Mouse (Mus musculus): Measurements from ENCODE around the gene Mtr. TPM values are rescaled to one million over a fixed set of nuclear protein-coding genes. Genes with fewer than 3 reads are reported as not detected.

Gene Mtr
- polyA plus RNA-seq (2012) = 14.1 and 14.8 TPM in 2 replicates

DNA sequence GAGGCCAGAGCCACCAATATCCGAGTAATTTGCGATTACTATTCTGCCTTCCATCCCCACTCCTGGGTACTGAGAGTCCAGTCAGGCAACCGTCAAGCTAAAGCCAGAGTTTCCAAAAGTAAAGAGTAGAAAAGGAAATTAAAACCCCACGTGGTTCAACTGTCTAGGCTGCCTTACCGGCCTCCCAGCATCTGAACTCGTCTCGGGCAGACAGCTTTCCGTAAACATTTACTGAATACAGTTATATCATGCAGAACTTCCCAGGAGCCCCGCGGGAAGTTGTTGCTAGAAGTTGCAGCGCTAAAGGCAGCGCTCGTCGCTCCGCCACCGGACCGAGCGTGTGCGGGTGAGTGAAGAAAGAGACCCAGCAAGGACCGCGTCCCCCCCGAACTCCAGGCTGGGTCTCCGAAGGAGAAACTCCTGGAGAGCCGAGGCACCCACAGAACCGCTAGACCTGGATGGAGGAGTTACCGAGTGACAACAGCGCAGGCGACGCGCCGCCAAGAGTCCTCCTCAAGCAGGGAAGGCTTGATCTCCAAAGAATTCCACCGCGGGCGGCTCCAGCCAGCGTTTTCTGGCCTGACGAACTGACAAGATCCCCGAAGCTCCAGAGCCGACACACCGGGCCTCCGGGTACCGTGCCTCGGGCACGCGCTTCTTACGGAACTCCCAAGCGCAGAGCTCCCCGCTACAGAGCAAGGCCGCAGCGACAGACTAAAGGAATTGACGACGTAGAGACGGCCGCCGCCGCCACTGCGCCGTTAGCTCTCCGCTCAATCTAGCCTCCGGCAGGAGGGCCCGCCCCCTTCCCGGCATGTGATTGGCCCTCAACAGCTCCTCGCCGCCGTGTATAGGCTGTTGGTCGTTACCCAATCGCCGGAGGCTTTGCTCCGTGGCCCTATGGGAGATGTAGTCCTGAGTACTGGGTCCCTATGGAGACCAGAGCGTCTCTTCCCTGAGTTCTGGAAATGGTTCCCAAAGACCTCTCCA, at the start of gene Mtr:
TSS of gene Mtr (minus strand) at position 723 of the 990 bp plus-strand sequence.

Other genes starting within 250 kb of the Mtr start
- gene Ryr2, start 151.2 kb downstream of the Mtr start, polyA plus RNA-seq (2012) = 0.04 TPM in 1 of 2 replicates, not detected in the other
- 0.16 and 0.27 TPM in 2 replicates for gene Actn2, start 82.6 kb upstream of the Mtr start, polyA plus RNA-seq (2012)
- gene Heatr1, start 136.9 kb upstream of the Mtr start, polyA plus RNA-seq (2012) = 32.3 and 46.3 TPM in 2 replicates
- gene Lgals8, start 206.8 kb upstream of the Mtr start, polyA plus RNA-seq (2012) = 3.4 and 3.7 TPM in 2 replicates

Measured in megakaryocyte-erythroid progenitor cell, adult 5 weeks (primary cell).